Mouse (Mus musculus) midbrain, embryonic 10.5 days (tissue): ENCODE data around the gene A230050P20Rik. TPM values are rescaled to one million over a fixed set of nuclear protein-coding genes. Genes with fewer than 3 reads are reported as not detected.
"Not testable (repeated sequence)": the region's sequence is repeated elsewhere in the genome, so short reads cannot be mapped to it uniquely, and the experiment has no call there.

Source experiments
- DNase-seq: peaks from one replicate; pipeline ENCODE4 v3.0.0-alpha.2; 2017; ENCODE audit warnings: low spot score
- H3K27ac ChIP-seq: fragments of 300-500 bp; sonication (generic); replicated peaks from 2 replicates; pipeline ENCODE4 v1.5.1; 2016; ENCODE audit warnings: mild to moderate bottlenecking
- H3K27me3 ChIP-seq: fragments of 300-500 bp; sonication (generic); 2 replicates; pipeline ENCODE4 v1.6.1; 2016; ENCODE audit warnings: low read depth, mild to moderate bottlenecking; ENCODE audit not compliant: poor library complexity, severe bottlenecking
- H3K36me3 ChIP-seq: fragments of 300-500 bp; sonication (generic); 2 replicates; pipeline ENCODE4 v1.6.1; 2016; ENCODE audit warnings: mild to moderate bottlenecking, moderate library complexity
- H3K4me1 ChIP-seq: fragments of 300-500 bp; sonication (generic); 2 replicates; pipeline ENCODE4 v1.6.1; 2016
- H3K4me3 ChIP-seq: fragments of 300-500 bp; sonication (generic); 2 replicates; pipeline ENCODE4 v1.5.1; 2016; ENCODE audit warnings: mild to moderate bottlenecking, moderate library complexity
- H3K9me3 ChIP-seq: fragments of 300-500 bp; sonication (generic); replicated peaks from 2 replicates; pipeline ENCODE4 v1.6.1; 2016; ENCODE audit warnings: mild to moderate bottlenecking
- WGBS: fragments of 180-500 bp; shearing (Covaris S2); methylation state at CpG from one replicate; pipeline ENCODE4 v1.1.7; 2016; 5-methylcytosine and 5-hydroxymethylcytosine counted together
- polyA plus RNA-seq: library from polyadenylated mRNA; unstranded; fragments of >200 nt; fragmentation: Nextera tagmentation; extraction: Ambion mirVana; gene quantifications from 2 replicates; pipeline ENCODE4 v1.2.1, GENCODE M21; 2016

Gene A230050P20Rik
- polyA plus RNA-seq: 0.69 and 0.87 TPM in 2 replicates

GRCm38 (mm10) chr9:20868448-20869001, at the start of gene A230050P20Rik:
A230050P20Rik (plus strand) TSS chr9:20868642.
- DNase-seq: peak; percentile 21

GRCm38 (mm10) chr9:20820001-20820400, 48.4 kb upstream of the A230050P20Rik start:
- Histone ChIP-seq H3K27me3 (no peaks in the 10 kb centered on the region), H3K4me1 (peaks cover 4% of the 10 kb centered on the region), H3K4me3 (no peak overlapping the region), H3K36me3 (no peaks in the 10 kb centered on the region), H3K27ac (no peak overlapping the region), H3K9me3 (no peaks in the 10 kb centered on the region; the same call in 1 of the 2 replicates)
- WGBS: 83% methylated on average over 5 of the region's 5 CpGs
- DNase-seq: no peak

More at GRCm38 (mm10) chr9:20868448-20869001, at the start of gene A230050P20Rik:
- H3K27ac ChIP-seq: no peak within 1 kb of the TSS
- H3K4me1 ChIP-seq: peaks cover 9% of the 10 kb centered on the region
- no peaks in the 10 kb centered on the region for H3K36me3 ChIP-seq
- 9% methylated on average over 53 of the region's 53 CpGs for WGBS
- peaks cover 56% of the 10 kb centered on the region for H3K27me3 ChIP-seq
- H3K4me3 ChIP-seq: peak within 1 kb of the TSS; percentile 45
- no peaks in the 10 kb centered on the region for H3K9me3 ChIP-seq

GRCm38 (mm10) chr9:20822821-20823220, 45.6 kb upstream of the A230050P20Rik start:
- WGBS: 85% methylated on average over 3 of the region's 3 CpGs

GRCm38 (mm10) chr9:20825781-20826180, 42.7 kb upstream of the A230050P20Rik start:
- Histone ChIP-seq H3K4me3 (no peak overlapping the region), H3K4me1 (peaks cover 4% of the 10 kb centered on the region), H3K36me3 (no peaks in the 10 kb centered on the region), H3K27me3 (peaks cover 15% of the 10 kb centered on the region), H3K9me3 (no peaks in the 10 kb centered on the region; the same call in 1 of the 2 replicates), H3K27ac (no peak overlapping the region)
- no peak for DNase-seq
- WGBS: 75% methylated on average over 5 of the region's 5 CpGs

More at GRCm38 (mm10) chr9:20822821-20823220, 45.6 kb upstream of the A230050P20Rik start:
- Histone ChIP-seq H3K9me3 (no peaks in the 10 kb centered on the region; the same call in 1 of the 2 replicates), H3K27me3 (no peaks in the 10 kb centered on the region), H3K4me1 (no peaks in the 10 kb centered on the region), H3K4me3 (no peak overlapping the region), H3K27ac (no peak overlapping the region), H3K36me3 (no peaks in the 10 kb centered on the region)
- no peak for DNase-seq

GRCm38 (mm10) chr9:20828127-20828526, 40.3 kb upstream of the A230050P20Rik start:
- Histone ChIP-seq H3K27ac (no peak overlapping the region), H3K27me3 (peaks cover 16% of the 10 kb centered on the region), H3K4me3 (no peak overlapping the region), H3K4me1 (peaks cover 6% of the 10 kb centered on the region), H3K9me3 (no peaks in the 10 kb centered on the region), H3K36me3 (no peaks in the 10 kb centered on the region)
- WGBS: 87% methylated on average over 1 of the region's 1 CpGs
- no peak for DNase-seq

- Histone ChIP-seq H3K36me3 (no peaks in the 10 kb centered on the region), H3K9me3 (no peaks in the 10 kb centered on the region), H3K4me3 (0 out of 2 replicates have a peak overlapping the region, but pooled peaks have one; percentile 12), H3K27me3 (peaks cover 16% of the 10 kb centered on the region), H3K27ac (peak overlapping the region; percentile 68), H3K4me1 (peaks cover 6% of the 10 kb centered on the region)
- WGBS: 16% methylated on average over 19 of the region's 19 CpGs
- peak; percentile 92 for DNase-seq
These were observed 37.4 kb upstream of the A230050P20Rik start for GRCm38 (mm10) chr9:20830901-20831643.

- H3K27me3 ChIP-seq: peaks cover 9% of the 10 kb centered on the region
- H3K4me1 ChIP-seq: peaks cover 12% of the 10 kb centered on the region
- H3K9me3 ChIP-seq: no peaks in the 10 kb centered on the region
- WGBS: 82% methylated on average over 1 of the region's 1 CpGs
- no peaks in the 10 kb centered on the region for H3K36me3 ChIP-seq
- no peak overlapping the region for H3K27ac ChIP-seq
- H3K4me3 ChIP-seq: no peak overlapping the region
- no peak for DNase-seq
These were observed 33.6 kb upstream of the A230050P20Rik start for GRCm38 (mm10) chr9:20834881-20835280.

- not testable (repeated sequence) for H3K27me3 ChIP-seq, H3K9me3 ChIP-seq, H3K36me3 ChIP-seq, H3K4me3 ChIP-seq, H3K27ac ChIP-seq, DNase-seq
- peaks cover 11% of the 10 kb centered on the region for H3K4me1 ChIP-seq
- 88% methylated on average over 11 of the region's 11 CpGs for WGBS
These were observed 32.9 kb upstream of the A230050P20Rik start for GRCm38 (mm10) chr9:20835431-20835954.

- Histone ChIP-seq H3K9me3 (no peaks in the 10 kb centered on the region), H3K27me3 (no peaks in the 10 kb centered on the region), H3K36me3 (no peaks in the 10 kb centered on the region), H3K4me1 (peaks cover 7% of the 10 kb centered on the region; the same call in 1 of the 2 replicates), H3K4me3 (no peak overlapping the region), H3K27ac (no peak overlapping the region)
- no peak for DNase-seq
- WGBS: 91% methylated on average over 9 of the region's 9 CpGs
These were observed 31.1 kb upstream of the A230050P20Rik start for GRCm38 (mm10) chr9:20837184-20837947.

GRCm38 (mm10) chr9:20838931-20839330, 29.5 kb upstream of the A230050P20Rik start:
- no peak overlapping the region for H3K27ac ChIP-seq
- H3K36me3 ChIP-seq: no peaks in the 10 kb centered on the region
- 46% methylated on average over 6 of the region's 6 CpGs for WGBS
- H3K4me1 ChIP-seq: peaks cover 7% of the 10 kb centered on the region; the same call in 1 of the 2 replicates
- no peak for DNase-seq
- H3K9me3 ChIP-seq: no peaks in the 10 kb centered on the region
- H3K4me3 ChIP-seq: no peak overlapping the region
- H3K27me3 ChIP-seq: no peaks in the 10 kb centered on the region

GRCm38 (mm10) chr9:20842211-20842610, 26.2 kb upstream of the A230050P20Rik start:
- WGBS: 71% methylated on average over 4 of the region's 4 CpGs
- no peak for DNase-seq
- Histone ChIP-seq H3K4me3 (no peak overlapping the region), H3K4me1 (peaks cover 7% of the 10 kb centered on the region; the same call in 1 of the 2 replicates), H3K27ac (no peak overlapping the region), H3K27me3 (no peaks in the 10 kb centered on the region), H3K36me3 (no peaks in the 10 kb centered on the region), H3K9me3 (no peaks in the 10 kb centered on the region)

- WGBS: 40% methylated on average over 2 of the region's 2 CpGs
- DNase-seq: no peak
These were observed 25.8 kb upstream of the A230050P20Rik start for GRCm38 (mm10) chr9:20842670-20843069.

More at GRCm38 (mm10) chr9:20842670-20843069, 25.8 kb upstream of the A230050P20Rik start:
- no peak overlapping the region for H3K27ac ChIP-seq
- H3K4me1 ChIP-seq: peaks cover 7% of the 10 kb centered on the region; the same call in 1 of the 2 replicates
- H3K27me3 ChIP-seq: no peaks in the 10 kb centered on the region
- no peaks in the 10 kb centered on the region for H3K9me3 ChIP-seq
- no peaks in the 10 kb centered on the region for H3K36me3 ChIP-seq
- no peak overlapping the region for H3K4me3 ChIP-seq
